Mouse (Mus musculus): ENCODE measurements around the gene Hoxb7. TPM values are rescaled to one million over a fixed set of nuclear protein-coding genes. Genes with fewer than 3 reads are reported as not detected.

Gene Hoxb7
- polyA plus RNA-seq, 1 experiment, result not detected

DNA sequence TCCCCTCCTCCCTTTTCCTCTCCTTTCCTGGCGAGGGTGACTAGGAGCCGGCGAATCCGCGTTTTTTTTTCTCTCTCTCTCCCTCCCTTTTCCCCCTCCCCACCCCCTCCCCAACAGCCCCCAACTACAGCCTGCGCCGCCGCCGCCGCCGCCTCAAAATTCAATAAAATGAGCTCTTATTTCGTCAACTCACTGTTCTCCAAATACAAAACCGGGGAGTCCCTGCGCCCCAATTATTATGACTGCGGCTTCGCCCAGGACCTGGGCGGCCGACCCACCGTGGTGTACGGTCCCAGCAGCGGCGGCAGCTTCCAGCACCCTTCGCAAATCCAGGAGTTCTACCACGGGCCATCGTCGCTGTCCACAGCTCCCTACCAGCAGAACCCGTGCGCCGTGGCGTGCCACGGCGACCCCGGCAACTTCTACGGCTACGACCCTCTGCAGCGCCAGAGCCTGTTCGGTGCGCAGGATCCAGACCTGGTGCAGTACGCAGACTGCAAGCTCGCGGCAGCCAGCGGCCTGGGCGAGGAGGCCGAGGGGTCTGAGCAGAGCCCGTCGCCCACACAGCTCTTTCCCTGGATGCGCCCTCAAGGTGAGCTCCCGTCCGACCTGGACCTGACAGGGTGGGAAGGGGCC, 3.5 kb upstream of the Hoxb7 start:
- H3K4me3 ChIP-seq (ENCODE audit: insufficient read depth, low read depth, low read length), result no peak overlapping the region
- no peaks in the 10 kb centered on the region; the same call in 1 of the 2 replicates for H3K4me1 ChIP-seq (ENCODE audit: control insufficient read depth, insufficient read depth, low read length)
- no peak overlapping the region for H3K27ac ChIP-seq (ENCODE audit: insufficient read depth, low read depth, low read length)
- TF ChIP-seq POLR2A (IDR thresholded peaks at IDR 0.05; ENCODE audit: insufficient read depth, low read depth, low read length) (no peak), CTCF (IDR thresholded peaks at IDR 0.05; ENCODE audit: insufficient read depth, low read depth, low read length) (no peak)
- WGBS, result 1% methylated on average over 49 of the region's 49 CpGs

DNA sequence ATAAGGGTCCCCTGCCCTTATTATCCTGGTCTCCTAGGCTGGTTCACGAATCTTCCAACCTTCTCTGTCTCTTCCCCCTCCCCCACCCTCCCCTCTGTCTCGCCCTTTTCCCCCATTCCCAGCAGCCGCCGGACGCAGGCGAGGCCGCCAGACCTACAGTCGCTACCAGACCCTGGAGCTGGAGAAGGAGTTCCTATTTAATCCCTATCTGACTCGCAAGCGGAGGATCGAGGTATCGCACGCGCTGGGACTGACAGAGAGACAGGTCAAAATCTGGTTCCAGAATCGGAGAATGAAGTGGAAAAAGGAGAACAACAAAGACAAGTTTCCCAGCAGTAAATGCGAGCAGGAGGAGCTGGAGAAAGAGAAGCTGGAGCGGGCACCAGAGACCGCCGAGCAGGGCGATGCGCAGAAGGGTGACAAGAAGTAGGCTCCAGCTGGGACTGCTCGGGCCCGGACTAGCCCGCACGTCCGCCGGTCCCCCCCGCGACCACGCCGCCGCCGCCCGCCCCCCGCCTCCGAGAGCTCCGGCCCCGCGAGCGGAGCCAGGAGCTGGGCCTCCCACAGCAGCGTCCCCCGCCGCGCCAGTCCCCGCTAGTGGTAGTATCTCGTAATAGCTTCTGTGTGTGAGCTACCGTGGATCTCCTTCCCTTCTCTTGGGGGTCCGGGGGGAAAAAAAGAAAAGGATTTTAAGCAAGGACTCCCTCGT, 2.2 kb upstream of the Hoxb7 start:
- 2% methylated on average over 44 of the region's 49 CpGs for WGBS
- Histone ChIP-seq H3K4me3 (ENCODE audit: insufficient read depth, low read depth, low read length) (no peak overlapping the region), H3K27ac (ENCODE audit: insufficient read depth, low read depth, low read length) (no peak overlapping the region), H3K4me1 (ENCODE audit: control insufficient read depth, insufficient read depth, low read length) (no peaks in the 10 kb centered on the region; the same call in 1 of the 2 replicates)
- no peak for TF ChIP-seq POLR2A (IDR thresholded peaks at IDR 0.05; ENCODE audit: insufficient read depth, low read depth, low read length)
- TF ChIP-seq CTCF (IDR thresholded peaks at IDR 0.05; ENCODE audit: insufficient read depth, low read depth, low read length), result no peak; the same call in 1 of the 2 replicates

DNA sequence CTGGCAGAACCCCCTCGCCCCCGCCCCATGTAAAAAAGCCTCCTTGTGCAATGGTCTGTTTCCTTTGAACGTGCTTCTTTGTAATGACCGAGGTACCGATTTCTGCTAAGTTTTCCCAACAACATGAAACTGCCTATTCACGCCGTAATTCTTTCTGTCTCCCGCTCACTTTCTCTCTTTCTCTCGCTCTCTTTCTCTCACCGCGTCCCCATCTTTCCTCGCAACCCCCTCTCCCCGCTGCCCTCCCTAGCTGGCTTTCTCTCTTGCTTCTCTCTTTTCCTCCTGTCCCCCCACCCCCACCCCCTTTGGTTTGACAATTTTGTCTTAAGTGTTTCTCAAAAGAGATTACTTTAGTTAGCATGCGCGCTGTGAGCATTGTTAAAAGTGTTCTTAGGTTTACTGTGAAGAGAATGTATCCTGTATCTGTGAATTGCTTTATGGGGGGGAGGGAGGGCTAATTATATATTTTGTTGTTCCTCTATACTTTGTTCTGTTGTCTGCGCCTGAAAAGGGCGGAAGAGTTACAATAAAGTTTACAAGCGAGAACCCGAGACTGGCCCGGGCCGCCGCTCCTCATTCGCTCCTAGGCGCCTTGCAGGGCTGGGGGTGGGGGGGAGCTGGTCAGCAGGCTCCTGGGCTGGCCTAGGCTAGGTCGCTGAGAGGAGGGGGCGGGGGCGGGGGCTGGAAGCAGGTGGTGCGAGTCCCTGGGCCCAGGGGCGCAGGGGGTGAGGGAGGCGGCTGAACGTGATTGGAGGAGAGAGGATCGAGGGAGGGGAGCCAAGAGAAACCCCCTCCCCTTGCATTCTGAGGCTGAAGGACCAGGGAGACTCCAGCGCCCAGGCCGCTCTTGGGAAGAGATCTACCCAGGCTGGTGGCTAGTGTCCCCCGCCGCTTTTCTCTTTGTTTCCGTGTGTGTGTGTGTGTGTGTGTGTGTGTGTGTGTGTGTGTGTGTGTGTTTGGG, 1.4 kb upstream of the Hoxb7 start:
- WGBS, result 2% methylated on average over 37 of the region's 37 CpGs
- H3K4me1 ChIP-seq (ENCODE audit: control insufficient read depth, insufficient read depth, low read length), result no peaks in the 10 kb centered on the region; the same call in 1 of the 2 replicates
- H3K4me3 ChIP-seq (ENCODE audit: insufficient read depth, low read depth, low read length), result no peak overlapping the region
- TF ChIP-seq POLR2A (IDR thresholded peaks at IDR 0.05; ENCODE audit: insufficient read depth, low read depth, low read length), result no peak
- H3K27ac ChIP-seq (ENCODE audit: insufficient read depth, low read depth, low read length), result no peak overlapping the region

DNA sequence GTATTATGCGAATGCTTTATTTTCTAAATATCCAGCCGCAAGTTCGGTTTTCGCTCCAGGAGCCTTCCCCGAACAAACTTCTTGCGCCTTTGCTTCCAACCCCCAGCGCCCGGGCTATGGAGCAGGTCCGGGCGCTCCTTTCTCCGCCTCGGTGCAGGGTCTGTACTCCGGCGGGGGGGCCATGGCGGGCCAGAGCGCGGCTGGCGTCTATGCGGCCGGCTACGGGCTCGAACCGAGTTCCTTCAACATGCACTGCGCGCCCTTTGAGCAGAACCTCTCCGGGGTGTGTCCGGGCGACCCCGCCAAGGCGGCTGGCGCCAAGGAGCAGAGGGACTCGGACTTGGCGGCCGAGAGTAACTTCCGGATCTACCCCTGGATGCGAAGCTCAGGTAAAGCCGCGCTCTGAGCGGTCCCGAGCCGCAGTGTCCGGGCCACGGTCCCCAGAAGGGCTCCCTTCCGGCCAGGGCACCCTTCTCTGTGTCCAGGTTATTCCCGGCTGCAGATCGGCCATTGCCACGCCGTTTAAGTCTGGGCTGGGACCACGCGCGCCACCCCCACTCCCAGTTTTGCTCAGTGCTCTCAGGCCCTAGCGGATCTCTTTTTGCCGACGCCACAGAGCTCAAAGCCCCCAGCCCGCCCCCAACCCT, 439 bp downstream of the Hoxb7 start:
- WGBS, result 3% methylated on average over 55 of the region's 55 CpGs
- no peak overlapping the region for H3K27ac ChIP-seq (ENCODE audit: insufficient read depth, low read depth, low read length)
- no peak overlapping the region for H3K4me3 ChIP-seq (ENCODE audit: insufficient read depth, low read depth, low read length)
- H3K4me1 ChIP-seq (ENCODE audit: control insufficient read depth, insufficient read depth, low read length), result no peaks in the 10 kb centered on the region; the same call in 1 of the 2 replicates
- TF ChIP-seq POLR2A (IDR thresholded peaks at IDR 0.05; ENCODE audit: insufficient read depth, low read depth, low read length), result no peak
- TF ChIP-seq CTCF (IDR thresholded peaks at IDR 0.05; ENCODE audit: insufficient read depth, low read depth, low read length), result no peak

DNA sequence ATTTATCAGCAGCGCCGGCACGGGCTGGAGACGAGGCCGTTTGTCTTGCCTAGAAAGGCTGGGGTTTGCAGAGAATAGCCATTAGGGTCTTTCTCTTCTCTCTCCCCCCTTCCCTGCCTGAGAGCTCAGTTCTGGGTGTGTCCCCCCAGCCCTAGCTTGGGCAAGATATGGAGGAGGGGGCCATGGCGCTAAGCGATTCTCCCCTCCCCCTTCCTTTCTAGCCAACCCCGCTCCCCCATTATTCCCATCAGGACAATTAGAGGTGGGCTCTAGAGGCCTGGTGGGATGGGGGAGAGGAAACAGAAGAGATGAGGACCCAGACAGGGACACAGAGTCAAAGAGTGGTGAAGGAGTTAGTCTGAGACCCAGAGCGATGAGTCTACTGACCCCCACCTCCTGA, 988 bp downstream of the Hoxb7 start:
- WGBS, result 1% methylated on average over 9 of the region's 9 CpGs
- Histone ChIP-seq H3K4me3 (ENCODE audit: insufficient read depth, low read depth, low read length) (no peak overlapping the region), H3K4me1 (ENCODE audit: control insufficient read depth, insufficient read depth, low read length) (no peaks in the 10 kb centered on the region; the same call in 1 of the 2 replicates), H3K27ac (ENCODE audit: insufficient read depth, low read depth, low read length) (no peak overlapping the region)
- TF ChIP-seq CTCF (IDR thresholded peaks at IDR 0.05; ENCODE audit: insufficient read depth, low read depth, low read length), result no peak
- no peak for TF ChIP-seq POLR2A (IDR thresholded peaks at IDR 0.05; ENCODE audit: insufficient read depth, low read depth, low read length)

- Histone ChIP-seq H3K27ac (ENCODE audit: insufficient read depth, low read depth, low read length) (no peak overlapping the region), H3K4me1 (ENCODE audit: control insufficient read depth, insufficient read depth, low read length) (no peaks in the 10 kb centered on the region; the same call in 1 of the 2 replicates), H3K4me3 (ENCODE audit: insufficient read depth, low read depth, low read length) (no peak overlapping the region)
- WGBS, result 10% methylated on average over 1 of the region's 1 CpGs
- TF ChIP-seq CTCF (IDR thresholded peaks at IDR 0.05; ENCODE audit: insufficient read depth, low read depth, low read length) (no peak), POLR2A (IDR thresholded peaks at IDR 0.05; ENCODE audit: insufficient read depth, low read depth, low read length) (no peak)
Measured at GRCm38 (mm10) chr11:96288455-96289221, 2.2 kb downstream of the Hoxb7 start.

DNA sequence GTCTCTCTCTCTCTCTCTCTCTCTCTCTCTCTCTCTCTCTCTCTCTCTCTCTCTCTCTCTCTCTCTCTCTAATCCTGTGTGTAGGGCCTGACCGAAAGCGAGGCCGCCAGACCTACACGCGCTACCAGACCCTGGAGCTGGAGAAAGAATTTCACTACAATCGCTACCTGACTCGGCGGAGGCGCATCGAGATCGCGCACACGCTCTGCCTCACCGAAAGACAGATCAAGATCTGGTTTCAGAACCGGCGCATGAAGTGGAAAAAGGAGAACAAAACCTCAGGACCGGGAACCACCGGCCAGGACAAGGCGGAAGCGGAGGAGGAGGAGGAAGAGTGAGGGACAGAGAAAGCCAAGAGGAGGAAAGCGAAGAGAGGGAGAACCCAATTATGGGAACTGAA, 2.9 kb downstream of the Hoxb7 start:
- TF ChIP-seq POLR2A (IDR thresholded peaks at IDR 0.05; ENCODE audit: insufficient read depth, low read depth, low read length) (no peak), CTCF (IDR thresholded peaks at IDR 0.05; ENCODE audit: insufficient read depth, low read depth, low read length) (no peak)
- no peaks in the 10 kb centered on the region; the same call in 1 of the 2 replicates for H3K4me1 ChIP-seq (ENCODE audit: control insufficient read depth, insufficient read depth, low read length)
- H3K4me3 ChIP-seq (ENCODE audit: insufficient read depth, low read depth, low read length), result no peak overlapping the region
- no peak overlapping the region for H3K27ac ChIP-seq (ENCODE audit: insufficient read depth, low read depth, low read length)
- WGBS, result 4% methylated on average over 21 of the region's 21 CpGs

GRCm38 (mm10) chr11:96289837-96290236, 3.4 kb downstream of the Hoxb7 start:
- no peaks in the 10 kb centered on the region for H3K4me1 ChIP-seq (ENCODE audit: control insufficient read depth, insufficient read depth, low read length)
- WGBS, result 10% methylated on average over 6 of the region's 6 CpGs
- no peak overlapping the region for H3K27ac ChIP-seq (ENCODE audit: insufficient read depth, low read depth, low read length)
- H3K4me3 ChIP-seq (ENCODE audit: insufficient read depth, low read depth, low read length), result no peak overlapping the region
- no peak for TF ChIP-seq POLR2A (IDR thresholded peaks at IDR 0.05; ENCODE audit: insufficient read depth, low read depth, low read length)
- TF ChIP-seq CTCF (IDR thresholded peaks at IDR 0.05; ENCODE audit: insufficient read depth, low read depth, low read length), result no peak

All from olfactory bulb, adult 2 months (tissue).